Mouse (Mus musculus) forebrain, embryonic 15.5 days (tissue): Measurements from ENCODE around the gene Hoxc5. TPM values are rescaled to one million over a fixed set of nuclear protein-coding genes. Genes with fewer than 3 reads are reported as not detected.

ENCODE experiments used
- ATAC-seq: fragments of 200-750 bp; cut with Nextera tagmentation; replicated peaks from 2 replicates; pipeline ENCODE4 v1.8.0; 2017; ENCODE audit warnings: mild to moderate bottlenecking, moderate TSS enrichment, moderate library complexity
- H3K27ac ChIP-seq: fragments of 300-500 bp; sonication (generic); replicated peaks from 2 replicates; pipeline ENCODE4 v1.5.1; 2015; ENCODE audit warnings: mild to moderate bottlenecking, inconsistent platforms
- H3K27me3 ChIP-seq: fragments of 300-500 bp; sonication (generic); 2 replicates; pipeline ENCODE4 v1.6.1; 2015; ENCODE audit warnings: inconsistent platforms
- H3K36me3 ChIP-seq: fragments of 300-500 bp; sonication (generic); 2 replicates; pipeline ENCODE4 v1.6.1; 2015; ENCODE audit warnings: mild to moderate bottlenecking, inconsistent platforms
- H3K4me1 ChIP-seq: fragments of 300-500 bp; sonication (generic); 2 replicates; pipeline ENCODE4 v1.6.1; 2015; ENCODE audit warnings: inconsistent platforms
- H3K4me2 ChIP-seq: fragments of 300-500 bp; sonication (generic); replicated peaks from 2 replicates; pipeline ENCODE4 v1.6.1; 2015; ENCODE audit warnings: mild to moderate bottlenecking, inconsistent platforms
- H3K4me3 ChIP-seq: fragments of 300-500 bp; sonication (generic); 2 replicates; pipeline ENCODE4 v1.5.1; 2015; ENCODE audit warnings: mild to moderate bottlenecking, inconsistent platforms
- H3K9ac ChIP-seq: fragments of 300-500 bp; sonication (generic); replicated peaks from 2 replicates; pipeline ENCODE4 v1.6.1; 2015; ENCODE audit warnings: mild to moderate bottlenecking, inconsistent platforms
- H3K9me3 ChIP-seq: fragments of 300-500 bp; sonication (generic); 2 replicates; pipeline ENCODE4 v1.6.1; 2016; ENCODE audit warnings: inconsistent platforms
- WGBS: fragments of 180-500 bp; shearing (Covaris S2); methylation state at CpG from one replicate; pipeline ENCODE4 v1.1.7; 2015; ENCODE audit warnings: mixed read lengths; 5-methylcytosine and 5-hydroxymethylcytosine counted together
- microRNA counts: library from miRNA; unstranded; fragments of <30 nt; microRNA quantifications from one replicate; lab custom pipeline; 2016
- microRNA-seq: library from miRNA; unstranded; fragments of <30 nt; microRNA quantifications from one replicate; pipeline ENCODE4, GENCODE M21; 2016
- polyA plus RNA-seq: library from polyadenylated mRNA; unstranded; fragments of >200 nt; fragmentation: Nextera tagmentation; extraction: Ambion mirVana; gene quantifications from 2 replicates; pipeline ENCODE4 v1.2.1, GENCODE M21; 2015

The Hoxc5 gene
- polyA plus RNA-seq, 1 experiment from 2014 or later: not detected

DNA sequence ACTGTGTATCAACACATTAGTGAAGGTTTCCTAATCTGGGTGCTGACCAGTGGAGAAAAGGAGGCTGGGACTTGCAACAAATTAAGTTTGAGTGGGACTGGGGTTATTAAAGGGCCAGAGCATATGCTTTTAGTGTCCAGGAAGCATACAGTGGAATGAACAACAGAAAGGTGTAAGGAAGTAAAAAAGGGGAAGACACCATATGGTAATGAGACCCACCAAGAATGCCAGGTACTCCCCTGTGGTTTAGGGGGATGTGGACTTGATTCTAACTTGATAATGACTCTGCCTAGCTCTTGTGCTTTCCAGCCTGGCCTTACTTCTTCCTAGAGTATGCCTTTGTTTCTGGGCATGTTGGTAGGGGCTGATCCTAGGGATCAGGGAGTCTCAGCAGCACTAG lies 86.0 kb downstream of the Hoxc5 start:
- Histone ChIP-seq H3K27ac (no peak overlapping the region), H3K4me2 (no peak overlapping the region), H3K9ac (no peak overlapping the region), H3K4me1 (no peaks in the 10 kb centered on the region), H3K4me3 (no peak overlapping the region), H3K27me3 (peaks cover 92% of the 10 kb centered on the region), H3K9me3 (no peaks in the 10 kb centered on the region), H3K36me3 (no peaks in the 10 kb centered on the region)
- no peak for ATAC-seq

DNA sequence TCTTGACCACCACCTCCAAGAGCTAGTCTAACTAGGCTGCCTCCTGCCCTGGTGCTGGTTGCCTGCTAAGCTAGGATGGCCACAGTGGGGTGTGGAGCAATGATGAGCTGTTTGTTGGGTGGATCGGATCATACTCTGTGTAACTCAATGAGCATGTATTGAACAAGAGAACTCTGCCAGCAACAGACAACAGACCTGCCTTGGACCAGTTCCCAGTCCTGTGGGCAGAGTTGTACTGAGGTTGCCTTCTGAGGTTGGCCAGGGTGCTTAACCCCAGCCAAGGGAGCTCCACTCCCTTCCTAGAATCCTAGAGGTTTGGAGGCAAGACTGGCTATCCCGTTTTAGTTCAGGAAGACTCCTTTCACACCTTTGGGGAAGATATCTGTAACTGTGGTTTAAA lies 89.2 kb downstream of the Hoxc5 start:
- no peaks in the 10 kb centered on the region for H3K36me3 ChIP-seq
- H3K4me2 ChIP-seq: no peak overlapping the region
- 33% methylated on average over 2 of the region's 2 CpGs for WGBS
- ATAC-seq: no peak
- no peak overlapping the region for H3K4me3 ChIP-seq
- no peak overlapping the region for H3K27ac ChIP-seq
- peaks cover 90% of the 10 kb centered on the region for H3K27me3 ChIP-seq
- H3K9me3 ChIP-seq: no peaks in the 10 kb centered on the region
- H3K9ac ChIP-seq: no peak overlapping the region
- no peaks in the 10 kb centered on the region for H3K4me1 ChIP-seq

DNA sequence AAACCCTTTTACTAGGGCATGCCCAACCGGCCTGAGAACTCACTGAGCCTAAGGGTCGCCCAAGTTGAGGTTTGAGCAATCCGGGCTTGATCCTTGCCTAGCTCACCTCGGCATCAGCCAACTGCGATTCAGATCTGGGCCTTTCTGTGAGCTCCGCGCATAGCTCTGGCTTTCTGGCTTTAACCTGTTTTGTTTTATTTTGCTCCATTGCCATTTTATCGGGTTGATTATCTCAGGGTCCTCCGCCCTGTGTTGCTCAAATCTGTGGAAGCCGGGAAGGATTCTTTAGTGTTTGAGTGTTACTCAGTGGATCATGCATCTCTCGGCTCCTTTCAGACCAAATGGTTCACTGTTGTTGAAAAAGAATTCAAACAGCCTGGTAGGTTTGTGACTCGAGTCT lies 91.5 kb downstream of the Hoxc5 start:
- Histone ChIP-seq H3K9me3 (no peaks in the 10 kb centered on the region), H3K4me1 (no peaks in the 10 kb centered on the region), H3K27ac (no peak overlapping the region), H3K27me3 (peaks cover 92% of the 10 kb centered on the region), H3K4me3 (no peak overlapping the region), H3K4me2 (no peak overlapping the region), H3K9ac (no peak overlapping the region), H3K36me3 (no peaks in the 10 kb centered on the region)
- WGBS: 1% methylated on average over 12 of the region's 12 CpGs
- no peak for ATAC-seq

DNA sequence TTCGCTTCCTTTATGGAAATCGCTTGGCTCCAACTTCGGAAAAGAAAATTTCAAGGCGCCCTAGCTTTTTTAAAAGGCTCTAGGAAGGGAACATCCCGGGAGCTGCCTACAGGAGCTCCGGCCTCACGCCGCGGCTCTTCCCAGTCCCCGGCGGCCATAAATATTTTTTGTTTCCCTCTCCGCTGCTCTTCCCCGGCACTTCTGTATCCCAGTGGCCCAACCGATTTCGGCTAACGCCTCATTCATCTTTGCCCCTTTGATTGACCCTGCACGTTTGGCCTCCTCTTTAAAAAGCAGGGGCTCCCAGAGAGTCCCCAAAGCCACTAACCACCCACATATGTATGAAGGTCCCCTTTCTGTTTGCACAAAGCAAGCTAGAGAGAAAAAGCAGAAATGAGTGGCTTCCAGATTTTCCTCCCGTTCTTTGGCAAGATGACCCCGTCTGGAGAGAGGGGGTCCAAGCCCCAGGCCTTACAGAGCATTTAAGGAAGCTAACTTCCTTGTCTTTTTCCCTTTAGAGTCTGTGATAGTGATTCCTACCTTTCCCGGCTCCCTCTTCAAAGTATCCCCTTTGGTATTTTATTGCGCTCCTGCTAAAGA lies 92.2 kb downstream of the Hoxc5 start:
- H3K4me2 ChIP-seq: no peak overlapping the region
- no peak overlapping the region for H3K4me3 ChIP-seq
- no peak overlapping the region for H3K27ac ChIP-seq
- no peak for ATAC-seq
- no peak overlapping the region for H3K9ac ChIP-seq
- H3K27me3 ChIP-seq: peaks cover 92% of the 10 kb centered on the region
- under 1% methylated on average over 21 of the region's 21 CpGs for WGBS
- H3K9me3 ChIP-seq: no peaks in the 10 kb centered on the region
- H3K4me1 ChIP-seq: no peaks in the 10 kb centered on the region
- H3K36me3 ChIP-seq: no peaks in the 10 kb centered on the region

DNA sequence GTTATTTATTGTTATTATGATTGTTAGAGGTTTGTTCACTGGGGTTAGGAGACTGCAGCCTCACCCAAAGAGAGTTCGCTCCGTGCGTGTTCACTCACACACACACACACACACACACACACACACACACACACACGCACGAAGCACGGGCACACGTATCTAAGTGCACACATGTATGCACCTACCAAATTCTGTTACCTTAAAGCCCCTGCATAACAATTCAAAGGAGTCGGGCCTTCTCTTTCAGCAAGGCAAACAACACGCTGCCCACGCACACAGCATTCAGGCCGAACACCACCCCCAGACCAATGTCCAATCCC lies 92.7 kb downstream of the Hoxc5 start:
- no peaks in the 10 kb centered on the region for H3K9me3 ChIP-seq
- no peak overlapping the region for H3K9ac ChIP-seq
- ATAC-seq: no peak
- WGBS: 2% methylated on average over 11 of the region's 11 CpGs
- H3K27me3 ChIP-seq: peaks cover 90% of the 10 kb centered on the region
- H3K4me3 ChIP-seq: no peak overlapping the region
- H3K27ac ChIP-seq: no peak overlapping the region
- H3K4me1 ChIP-seq: no peaks in the 10 kb centered on the region
- no peak overlapping the region for H3K4me2 ChIP-seq
- H3K36me3 ChIP-seq: no peaks in the 10 kb centered on the region

DNA sequence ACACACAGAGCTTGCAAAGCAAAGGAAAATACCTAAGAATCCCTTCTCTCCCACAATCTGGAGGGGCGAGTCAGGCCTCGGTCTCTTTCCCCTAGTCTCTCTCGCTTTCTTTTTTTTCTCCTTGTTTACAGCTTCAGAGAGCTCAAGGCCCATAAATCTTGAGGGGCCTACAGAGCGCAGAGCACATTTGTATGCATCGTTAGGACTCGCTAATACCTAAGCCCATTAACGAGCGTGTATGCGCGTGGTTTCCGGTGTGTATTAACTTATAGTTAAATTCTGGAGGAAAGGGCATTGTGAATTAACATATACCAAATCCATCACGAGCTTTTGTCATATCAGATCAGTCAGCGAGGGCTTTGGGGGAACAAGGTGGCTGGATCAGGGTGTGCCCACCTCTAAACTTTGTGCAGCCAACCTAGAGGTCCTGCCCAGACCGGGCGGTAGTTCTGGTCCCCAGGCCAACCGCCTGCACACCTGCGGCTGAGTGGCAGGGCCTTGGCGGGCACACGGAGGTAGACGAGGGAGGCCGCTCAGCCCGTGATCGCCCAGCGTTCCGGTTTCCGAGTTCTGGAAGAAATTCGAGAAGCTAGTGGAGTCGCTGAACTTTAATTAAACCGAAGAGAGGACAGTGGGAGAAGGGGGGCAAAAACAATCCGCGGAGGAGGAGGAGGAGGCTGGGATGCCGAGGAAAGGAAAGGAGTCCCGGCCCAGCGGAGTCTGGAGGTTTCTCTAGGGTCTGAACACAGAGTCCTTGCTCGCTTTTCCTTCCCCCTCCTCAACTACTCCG lies 93.3 kb downstream of the Hoxc5 start:
- Histone ChIP-seq H3K36me3 (no peaks in the 10 kb centered on the region), H3K4me1 (no peaks in the 10 kb centered on the region), H3K27ac (no peak overlapping the region), H3K9me3 (no peaks in the 10 kb centered on the region), H3K9ac (no peak overlapping the region), H3K4me2 (no peak overlapping the region), H3K4me3 (no peak overlapping the region), H3K27me3 (peaks cover 90% of the 10 kb centered on the region)
- ATAC-seq: no peak
- 1% methylated on average over 36 of the region's 36 CpGs for WGBS

DNA sequence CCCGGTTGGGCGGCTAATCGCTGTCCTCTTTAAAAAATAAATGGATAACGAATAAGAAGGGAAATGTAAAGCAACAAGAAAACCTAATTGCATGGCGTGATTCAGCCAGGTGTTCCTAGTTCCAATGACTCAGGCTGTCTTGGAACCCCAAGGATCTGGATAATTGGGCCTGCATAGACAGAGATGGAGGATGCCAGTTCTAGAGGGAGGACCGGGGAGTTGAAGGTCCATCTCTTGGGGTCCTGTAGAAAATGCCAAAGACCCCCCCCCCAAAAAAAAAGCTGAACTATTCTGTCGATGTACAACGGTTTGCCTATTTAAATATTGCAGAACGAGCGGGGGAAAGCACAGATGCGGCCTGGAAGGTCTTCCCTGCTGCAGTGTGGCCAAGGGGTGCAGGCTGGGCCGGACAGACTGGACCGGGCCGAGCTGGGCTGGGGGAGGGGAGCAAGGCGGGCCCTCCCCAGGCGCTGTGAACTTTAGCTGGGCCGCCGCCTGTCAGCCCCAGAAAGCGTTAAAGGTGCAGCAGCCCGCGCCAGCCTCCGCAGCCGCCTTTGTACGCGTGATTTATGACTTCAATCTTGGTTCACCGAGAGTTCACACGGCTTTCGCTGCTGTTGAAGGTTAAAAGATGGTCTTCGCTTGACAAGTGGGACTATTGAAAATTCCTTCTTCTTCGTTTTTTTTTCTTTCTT lies 94.0 kb downstream of the Hoxc5 start:
- no peak overlapping the region for H3K27ac ChIP-seq
- H3K36me3 ChIP-seq: no peaks in the 10 kb centered on the region

DNA sequence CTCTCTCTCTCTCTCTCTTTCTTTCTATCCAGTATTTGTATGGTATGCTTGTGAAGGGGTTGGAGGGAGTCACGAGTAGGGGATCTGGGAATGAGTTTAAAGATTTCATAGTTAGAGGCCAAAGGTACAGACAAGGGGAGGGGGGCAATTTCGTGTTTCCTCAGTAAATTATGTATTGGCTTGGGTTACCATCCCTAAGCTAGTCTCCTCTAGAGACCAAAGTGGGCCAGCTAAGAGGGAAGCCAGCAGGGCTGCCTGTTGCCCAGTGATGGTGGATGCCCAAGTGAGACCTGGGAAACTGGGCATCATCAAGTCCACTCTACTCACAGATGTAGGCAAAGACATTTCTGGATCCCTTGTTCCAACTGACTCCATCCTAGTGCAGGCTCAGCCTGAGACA lies 94.7 kb downstream of the Hoxc5 start:
- Histone ChIP-seq H3K9me3 (no peaks in the 10 kb centered on the region), H3K36me3 (no peaks in the 10 kb centered on the region), H3K4me2 (no peak overlapping the region), H3K4me3 (no peak overlapping the region), H3K9ac (no peak overlapping the region), H3K27me3 (peaks cover 91% of the 10 kb centered on the region), H3K27ac (no peak overlapping the region), H3K4me1 (no peaks in the 10 kb centered on the region)
- no peak for ATAC-seq
- WGBS: 8% methylated on average over 2 of the region's 2 CpGs

More for the DNA sequence above, 94.0 kb downstream of the Hoxc5 start:
- no peaks in the 10 kb centered on the region for H3K9me3 ChIP-seq
- under 1% methylated on average over 30 of the region's 30 CpGs for WGBS
- H3K27me3 ChIP-seq: peaks cover 91% of the 10 kb centered on the region
- no peak overlapping the region for H3K4me2 ChIP-seq
- no peak overlapping the region for H3K4me3 ChIP-seq
- no peak for ATAC-seq
- no peaks in the 10 kb centered on the region for H3K4me1 ChIP-seq
- H3K9ac ChIP-seq: no peak overlapping the region

DNA sequence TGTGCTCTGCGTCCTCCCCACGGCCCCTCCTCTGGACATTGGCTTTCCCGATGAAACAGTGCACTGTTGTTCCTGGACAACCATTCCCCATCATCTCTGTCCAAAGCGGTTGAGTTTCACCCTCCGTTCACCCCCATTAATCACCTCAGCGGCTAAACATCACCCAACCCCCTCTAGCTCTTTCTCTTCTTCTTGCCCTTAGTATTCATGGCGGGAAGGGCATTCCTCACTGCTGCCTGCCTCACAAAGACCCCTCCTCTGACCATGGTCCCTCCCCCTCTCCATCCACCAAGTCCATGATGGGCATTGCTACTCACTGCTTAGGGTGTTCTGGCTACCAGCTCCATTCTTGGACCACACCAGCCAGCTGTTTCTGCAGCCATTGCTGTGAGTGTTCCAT lies 98.4 kb downstream of the Hoxc5 start:
- Histone ChIP-seq H3K4me1 (no peaks in the 10 kb centered on the region), H3K27me3 (peaks cover 97% of the 10 kb centered on the region), H3K36me3 (no peaks in the 10 kb centered on the region), H3K4me2 (no peak overlapping the region), H3K4me3 (no peak overlapping the region), H3K27ac (no peak overlapping the region), H3K9me3 (no peaks in the 10 kb centered on the region), H3K9ac (no peak overlapping the region)
- no peak for ATAC-seq
- 49% methylated on average over 7 of the region's 7 CpGs for WGBS

MicroRNA genes within 50 kb of the gene (microRNA counts, 519-probe panel; counts per million panel counts)
- microRNA mmu-miR-615-3p (lab: Ali Mortazavi, UCI) (not detected), microRNA mmu-miR-615-5p (lab: Ali Mortazavi, UCI) (not detected)

Small RNA genes lying within 50 kb of the gene (microRNA-seq; reads per million reads assigned to microRNA genes)
- gene Mir196a-2 (0.88 reads per million), gene Mir615 (11.6 reads per million, percentile 27 among the genes with 10 or more reads in this experiment)

Other genes with a start within 250 kb of the Hoxc5 start
- gene Calcoco1, start 245.3 kb upstream of the Hoxc5 start, polyA plus RNA-seq: 72.1 and 74.5 TPM in 2 replicates
- gene Hoxc13, start 46.3 kb upstream of the Hoxc5 start, polyA plus RNA-seq: not detected in 2 replicates
- gene Hoxc12, start 30.7 kb upstream of the Hoxc5 start, polyA plus RNA-seq: not detected in 2 replicates
- gene Hoxc11, start 13.0 kb upstream of the Hoxc5 start, polyA plus RNA-seq: not detected in 2 replicates
- gene Hoxc10, start 647 bp upstream of the Hoxc5 start, polyA plus RNA-seq: not detected in 2 replicates
- not detected in 2 replicates for gene Hoxc9, start 9.0 kb downstream of the Hoxc5 start, polyA plus RNA-seq
- gene Hoxc8, start 23.2 kb downstream of the Hoxc5 start, polyA plus RNA-seq: not detected in 2 replicates
- gene Hoxc6, start 30.8 kb downstream of the Hoxc5 start, polyA plus RNA-seq: not detected in 2 replicates
- not detected in 2 replicates for gene Hoxc4, start 51.5 kb downstream of the Hoxc5 start, polyA plus RNA-seq
- 24.7 and 26.8 TPM in 2 replicates for gene Smug1, start 199.6 kb downstream of the Hoxc5 start, polyA plus RNA-seq